Mouse (Mus musculus) thymus, adult 18-20 months (tissue): ENCODE results near the gene Usp4.
"Not testable (repeated sequence)": the region's sequence is repeated elsewhere in the genome, so short reads cannot be mapped to it uniquely, and the experiment has no call there.

Source experiments
- DNase-seq, 2 experiments: peaks; one replicate each; pipeline ENCODE4 v3.0.0; 2022; ENCODE audit warnings: mixed read lengths in 2 of 2

Usp4 gene

GRCm38 (mm10) chr9:108347540-108348289, at the start of gene Usp4:
Gene Usp4 (plus strand): TSS chr9:108347853.
- DNase-seq: peak; percentile 72 to 79

DNA sequence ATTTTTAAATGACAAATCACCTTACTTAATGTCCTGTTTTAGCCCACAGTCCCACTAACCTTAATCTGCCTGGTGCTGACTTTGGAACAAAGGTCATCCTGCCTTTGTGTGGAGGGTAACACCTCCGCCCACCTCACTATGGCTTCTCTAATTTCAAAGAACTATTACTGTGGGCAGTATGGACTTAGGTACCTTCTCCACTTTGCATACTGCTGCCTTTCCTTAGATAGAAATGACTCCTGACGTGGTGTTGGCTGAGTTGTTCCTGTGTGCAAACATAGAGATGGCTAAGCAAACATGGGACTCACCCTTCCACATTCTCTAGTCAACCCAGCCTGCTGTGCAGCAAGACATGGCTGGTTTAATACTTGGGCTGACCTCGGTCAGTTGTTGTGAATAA, 45.8 kb upstream of the Usp4 start:
- no peak for DNase-seq

- DNase-seq: no peak
Observed at GRCm38 (mm10) chr9:108304716-108305115, 42.9 kb upstream of the Usp4 start.

DNA sequence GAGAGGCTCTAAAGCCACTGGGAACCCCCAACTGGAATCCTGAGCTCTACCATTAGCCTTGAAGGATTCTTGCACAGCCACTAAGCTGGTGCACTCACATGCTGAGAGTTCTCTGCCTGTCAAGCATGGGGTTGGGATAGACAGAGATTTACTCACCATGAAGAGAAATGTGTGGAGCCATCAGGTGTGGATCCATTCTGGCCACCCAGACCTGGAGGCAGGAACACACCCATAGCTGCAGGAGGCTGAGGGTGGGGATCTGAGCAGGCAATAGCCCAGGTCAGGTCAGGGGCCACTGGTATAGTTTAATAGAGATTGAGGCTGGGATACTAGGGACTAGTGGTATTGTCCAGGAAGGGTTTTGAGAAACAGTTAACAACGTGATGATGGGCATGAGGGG, 42.5 kb upstream of the Usp4 start:
- peak in 1 of 2 experiments; percentile 25 for DNase-seq

GRCm38 (mm10) chr9:108305629-108306520, 41.8 kb upstream of the Usp4 start, which contains the start of the genes Rhoa and Tcta:
Gene Rhoa (plus strand): TSS chr9:108306129.
Gene Tcta (minus strand): TSS chr9:108306160.
- peak; percentile 99 to 100 for DNase-seq

DNA sequence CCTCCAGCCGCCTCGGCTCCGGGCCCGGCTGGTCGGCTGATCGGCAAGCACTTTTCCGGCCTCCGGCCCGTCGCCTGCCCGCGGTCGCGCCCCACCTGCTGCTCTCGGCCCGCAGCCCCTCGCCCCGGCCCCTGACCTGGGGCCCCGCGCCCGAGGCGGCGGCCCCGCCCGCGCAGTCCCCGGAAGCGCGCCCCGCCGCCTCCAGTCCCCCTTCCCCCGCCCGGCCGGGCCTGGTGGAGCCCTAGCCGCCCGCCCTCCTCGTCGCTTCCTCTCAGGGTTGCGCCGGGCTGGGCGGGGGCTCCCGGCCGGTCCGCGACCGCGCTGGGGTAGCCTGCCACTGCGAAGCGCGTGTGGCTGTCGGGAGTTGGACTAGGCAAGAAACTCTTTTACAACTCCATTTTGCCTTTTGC, 41.1 kb upstream of the Usp4 start:
- peak; percentile 76 to 77 for DNase-seq

DNA sequence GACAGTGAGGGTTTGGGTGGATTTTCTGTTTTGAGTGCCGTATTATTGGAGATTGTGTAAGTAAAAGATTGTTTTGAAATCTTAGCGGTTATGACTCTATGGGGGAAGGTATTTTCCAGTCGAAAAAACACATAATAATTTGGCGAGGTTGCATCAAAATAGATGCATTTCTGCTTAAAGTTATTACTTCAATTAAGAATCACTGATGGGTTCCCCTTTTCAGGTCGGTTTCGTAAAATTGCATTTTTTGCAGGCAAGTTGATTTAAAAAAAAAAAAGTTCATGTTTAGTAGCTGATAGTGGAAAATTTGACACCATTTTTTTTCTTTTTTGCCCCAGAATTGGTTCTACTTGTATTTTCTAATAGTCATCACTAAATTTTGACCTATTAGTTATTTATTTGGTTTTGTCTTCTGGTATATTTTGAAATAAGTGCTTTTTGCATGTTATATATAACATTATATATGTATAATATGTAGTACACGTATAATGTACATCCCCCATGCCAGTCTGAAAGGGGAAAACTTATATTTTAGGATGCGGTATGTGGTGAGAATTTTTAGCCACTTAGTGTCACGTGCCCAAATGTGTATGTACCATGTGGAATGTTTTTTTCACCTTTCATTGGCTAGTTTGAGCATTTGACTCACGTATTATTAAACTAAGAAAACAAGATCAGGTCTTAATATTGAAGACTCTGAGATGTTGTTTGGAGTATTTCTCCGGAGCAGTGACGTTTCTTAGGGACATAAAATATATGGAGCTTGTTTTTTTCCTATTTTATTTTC, 40.4 kb upstream of the Usp4 start:
- no peak for DNase-seq

GRCm38 (mm10) chr9:108308141-108308540, 39.5 kb upstream of the Usp4 start:
- no peak for DNase-seq

DNA sequence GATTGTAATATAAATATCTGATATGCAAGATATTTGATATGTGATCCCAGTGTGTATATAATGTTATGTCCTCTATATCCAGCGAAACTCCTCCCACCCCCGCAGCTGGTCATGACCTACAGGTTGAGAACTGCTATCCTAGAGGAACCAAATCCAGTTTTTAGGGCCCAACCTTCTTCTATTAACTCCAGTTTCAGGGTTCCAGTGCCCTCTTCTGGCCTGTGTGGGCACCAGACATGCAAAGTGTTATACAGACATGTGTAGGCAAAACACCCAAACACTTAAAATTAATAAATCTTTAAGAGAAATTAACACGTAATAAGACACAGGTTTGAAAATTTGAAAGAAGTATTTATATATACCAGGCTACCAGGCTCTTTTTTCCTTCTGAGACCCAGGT, 30.1 kb upstream of the Usp4 start:
- DNase-seq: no peak

GRCm38 (mm10) chr9:108318462-108318861, 29.2 kb upstream of the Usp4 start:
- no peak for DNase-seq

GRCm38 (mm10) chr9:108322054-108322453, 25.6 kb upstream of the Usp4 start:
- not testable (repeated sequence) for DNase-seq

DNA sequence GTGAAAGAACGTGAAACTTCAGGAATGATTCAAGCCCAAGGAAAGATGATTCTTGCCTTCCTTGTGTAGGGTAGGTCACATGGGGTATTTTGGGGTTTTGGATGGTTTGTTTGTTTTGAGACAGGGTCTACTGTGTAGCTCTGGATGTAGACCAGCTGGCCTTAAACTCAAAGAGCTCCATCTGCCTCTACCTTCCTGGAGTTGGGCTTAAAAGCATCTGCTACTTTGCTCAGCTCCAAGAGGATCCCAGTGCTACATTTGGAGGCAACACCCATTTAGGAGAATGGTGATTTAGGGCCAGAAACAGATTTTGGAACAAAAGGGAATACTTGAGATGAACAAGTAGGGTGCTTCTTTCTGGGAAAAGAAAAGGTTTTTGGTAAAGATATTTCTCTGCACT, 22.9 kb upstream of the Usp4 start:
- no peak for DNase-seq

GRCm38 (mm10) chr9:108325811-108326210, 21.8 kb upstream of the Usp4 start:
- DNase-seq: no peak

DNA sequence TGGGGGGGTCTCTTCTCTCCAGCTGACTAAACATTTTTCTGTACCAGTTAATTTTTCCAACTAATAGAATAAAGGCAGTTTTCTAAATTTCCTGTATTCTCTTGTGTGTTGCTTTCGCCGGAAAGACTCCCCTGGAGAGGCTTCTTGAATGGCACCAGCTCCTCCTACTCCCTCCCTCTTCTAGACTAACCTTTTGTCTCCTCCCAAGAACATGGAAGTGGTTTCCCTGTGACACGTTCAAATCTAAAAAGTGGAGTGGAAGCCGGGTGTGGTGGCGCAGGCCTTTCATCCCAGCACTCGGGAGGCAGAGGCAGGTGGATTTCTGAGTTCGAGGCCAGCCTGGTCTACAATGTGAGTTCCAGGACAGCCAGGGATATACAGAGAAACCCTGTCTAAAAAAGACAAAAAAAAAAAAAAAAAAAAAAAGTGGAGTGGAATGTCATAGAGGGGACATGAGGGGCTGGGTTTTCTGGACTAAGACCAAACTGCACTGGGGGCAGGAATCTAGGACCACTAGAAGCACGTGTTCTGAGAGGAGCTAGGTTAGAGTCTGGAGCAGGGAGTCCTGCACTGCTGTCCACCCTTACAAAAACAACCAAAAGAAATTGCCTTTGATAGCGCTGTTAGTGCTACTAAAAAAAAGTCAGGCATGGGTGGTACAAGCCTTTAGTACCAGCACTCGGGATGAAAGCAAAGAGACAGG, 9.7 kb upstream of the Usp4 start:
- no peak for DNase-seq

GRCm38 (mm10) chr9:108338551-108338885, 9.1 kb upstream of the Usp4 start:
- no peak for DNase-seq

DNA sequence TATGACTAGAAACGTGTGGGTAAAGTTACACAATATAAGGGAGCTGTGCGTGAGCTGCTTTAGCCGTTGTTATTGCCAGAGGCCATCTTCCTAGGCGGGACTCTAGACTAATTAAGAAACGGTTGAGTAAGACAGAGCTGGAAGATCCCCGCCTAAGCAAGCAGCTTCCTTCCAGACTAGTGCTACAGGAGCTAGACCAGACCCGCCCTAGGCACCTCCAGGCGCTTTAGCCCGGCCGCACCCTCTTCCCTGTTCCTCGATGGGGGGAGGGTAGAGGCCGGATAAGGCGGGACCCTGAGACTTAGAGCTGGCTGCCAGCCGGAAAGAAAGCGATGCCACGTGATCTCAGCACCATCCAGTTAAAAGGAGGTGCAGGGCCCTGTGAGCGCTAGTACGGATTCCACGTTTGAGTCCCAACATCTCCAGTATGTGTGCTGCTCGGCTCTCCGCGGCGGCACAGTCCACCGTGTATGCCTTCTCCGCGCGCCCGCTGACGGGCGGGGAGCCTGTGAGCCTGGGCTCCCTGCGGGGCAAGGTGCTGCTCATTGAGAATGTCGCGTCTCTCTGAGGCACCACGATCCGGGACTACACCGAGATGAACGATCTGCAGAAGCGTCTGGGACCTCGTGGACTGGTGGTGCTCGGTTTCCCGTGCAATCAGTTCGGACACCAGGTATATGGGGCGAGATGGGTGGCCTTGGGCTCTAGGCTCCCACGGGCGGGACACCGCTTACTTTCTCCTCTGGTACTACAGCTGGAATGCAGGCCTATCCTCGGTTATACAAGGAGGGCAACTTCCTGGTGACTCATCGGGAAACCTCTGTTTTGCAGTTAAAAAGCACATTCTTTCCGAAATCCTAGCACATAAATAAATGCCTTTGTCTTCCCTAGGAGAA, 8.5 kb upstream of the Usp4 start, which contains the start of gene Gpx1:
TSS of gene Gpx1 (plus strand) at position 18 of the 896 bp plus-strand sequence.
- DNase-seq: peak; percentile 89 to 92

DNA sequence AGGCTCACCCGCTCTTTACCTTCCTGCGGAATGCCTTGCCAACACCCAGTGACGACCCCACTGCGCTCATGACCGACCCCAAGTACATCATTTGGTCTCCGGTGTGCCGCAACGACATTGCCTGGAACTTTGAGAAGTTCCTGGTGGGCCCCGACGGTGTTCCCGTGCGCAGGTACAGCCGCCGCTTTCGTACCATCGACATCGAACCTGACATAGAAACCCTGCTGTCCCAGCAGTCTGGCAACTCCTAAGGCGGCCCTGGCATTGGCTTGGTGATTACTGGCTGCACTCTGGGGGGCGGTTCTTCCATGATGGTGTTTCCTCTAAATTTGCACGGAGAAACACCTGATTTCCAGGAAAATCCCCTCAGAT, 7.8 kb upstream of the Usp4 start:
- no peak for DNase-seq

- DNase-seq: peak in 1 of 2 experiments; percentile 31
Observed at GRCm38 (mm10) chr9:108340258-108341138, 7.2 kb upstream of the Usp4 start.

DNA sequence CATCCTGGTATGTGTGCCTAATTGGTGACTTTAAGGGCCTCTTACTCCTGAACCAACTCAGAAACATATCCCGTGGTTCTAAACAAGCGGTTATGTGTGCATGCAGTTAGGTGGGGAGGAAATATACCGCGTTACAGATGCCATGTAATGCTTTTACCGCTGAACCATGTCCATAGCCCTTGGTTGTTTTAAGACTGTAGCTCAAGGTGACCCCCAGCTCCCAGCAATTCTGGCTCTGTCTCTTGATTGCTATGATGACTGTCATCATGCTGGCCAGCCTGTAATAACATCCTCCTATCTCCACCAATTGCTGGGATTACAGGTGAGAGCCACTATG, 6.5 kb upstream of the Usp4 start:
- no peak for DNase-seq

- DNase-seq: no peak
Observed at GRCm38 (mm10) chr9:108341801-108342200, 5.9 kb upstream of the Usp4 start.
